Mouse (Mus musculus) right cerebral cortex, adult 18-20 months (tissue): Measurements from ENCODE around the gene Btnl4.
"Not testable (repeated sequence)": the region's sequence is repeated elsewhere in the genome, so short reads cannot be mapped to it uniquely, and the experiment has no call there.

Experiments
- DNase-seq: peaks from one replicate; pipeline ENCODE4 v3.0.0; 2022; ENCODE audit warnings: mixed read lengths

Gene Btnl4

GRCm38 (mm10) chr17:34477238-34478013 is at the start of gene Btnl4:
Gene Btnl4, minus strand, starts transcription at chr17:34477318.
- not testable (repeated sequence) for DNase-seq

GRCm38 (mm10) chr17:34519001-34519400 is 41.9 kb upstream of the Btnl4 start:
- DNase-seq = no peak

DNA sequence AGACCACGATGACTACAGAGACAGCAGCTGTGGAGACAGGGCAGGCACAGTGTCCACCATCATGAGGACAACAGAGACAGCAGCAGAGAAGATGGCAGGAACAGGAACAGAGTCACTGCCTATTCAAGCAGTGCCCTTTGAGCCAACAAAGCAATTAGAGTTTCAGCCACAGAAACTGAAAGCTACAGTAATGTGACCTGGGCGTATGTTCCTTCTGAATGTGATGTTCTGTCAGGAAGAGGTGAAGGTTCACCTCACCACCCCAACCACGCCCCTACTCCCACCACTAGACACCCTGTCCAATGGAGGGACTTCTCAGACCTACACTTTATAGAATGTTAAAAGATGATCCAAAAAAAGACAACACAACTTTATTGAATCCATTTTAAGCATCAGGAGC is 41.5 kb upstream of the Btnl4 start:
- not testable (repeated sequence) for DNase-seq

DNA sequence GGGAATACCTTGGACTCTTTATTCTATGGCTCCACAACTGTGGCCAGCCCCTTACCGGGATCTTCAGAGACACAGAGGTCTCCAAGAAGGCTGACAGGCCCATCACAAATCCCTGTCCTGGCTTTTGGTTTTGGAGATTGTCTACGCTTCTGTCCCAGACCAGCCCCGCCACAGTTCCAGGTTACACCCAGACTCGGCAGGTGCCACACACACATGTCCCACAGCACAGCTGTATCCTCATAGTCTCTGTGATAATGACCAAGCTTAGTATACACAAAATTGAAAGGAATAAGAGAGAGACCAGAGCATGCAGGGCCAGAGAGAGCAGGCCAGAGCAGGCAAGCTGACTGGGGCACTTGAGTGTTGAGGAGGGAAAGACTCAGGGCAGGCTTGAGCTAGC is 40.7 kb upstream of the Btnl4 start:
- DNase-seq = no peak

DNA sequence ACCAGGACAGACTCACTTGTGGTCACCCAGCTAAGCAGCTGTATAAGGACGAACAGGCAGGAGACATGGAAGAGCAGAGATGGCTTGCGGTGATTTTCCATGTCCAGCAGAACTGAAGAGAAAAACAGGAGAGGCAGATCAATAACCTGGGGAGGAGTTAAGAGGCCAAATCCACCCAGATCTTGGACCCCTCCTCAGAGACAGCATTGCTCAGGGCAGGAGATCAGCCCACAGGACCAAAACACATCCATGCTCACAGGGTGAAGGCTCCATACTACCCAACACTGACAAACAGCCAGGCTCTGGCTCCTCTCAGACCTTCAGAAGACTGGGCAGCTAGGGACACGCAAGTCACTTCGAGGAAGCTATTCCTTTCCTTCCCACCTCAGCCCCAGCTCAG is 40.1 kb upstream of the Btnl4 start, which contains the start of gene Btnl6:
Gene Btnl6 (minus strand): TSS at position 101 of the 400 bp plus-strand sequence.
- no peak for DNase-seq

- DNase-seq = no peak
Observed at GRCm38 (mm10) chr17:34516514-34516913, 39.4 kb upstream of the Btnl4 start.

- not testable (repeated sequence) for DNase-seq
Observed at GRCm38 (mm10) chr17:34511723-34512122, 34.6 kb upstream of the Btnl4 start.

DNA sequence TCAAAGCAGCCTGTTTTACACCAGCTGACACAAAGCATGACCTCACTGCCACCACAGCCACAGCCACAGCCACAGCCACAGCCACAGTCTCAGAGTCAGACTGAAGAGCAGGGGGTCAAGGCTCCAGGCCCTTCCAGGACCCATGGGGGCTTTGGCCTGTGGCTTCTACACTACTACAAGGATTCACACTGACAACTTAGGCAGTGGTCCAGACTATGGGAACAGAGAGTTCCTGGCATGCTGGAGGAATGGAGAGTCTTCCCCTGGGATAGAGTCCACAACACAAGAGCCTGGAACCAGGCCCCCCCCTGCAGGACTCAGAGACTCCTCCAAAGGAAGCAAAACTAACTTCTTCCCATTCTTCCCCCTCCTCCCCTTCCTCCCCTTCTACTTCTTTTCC is 30.5 kb upstream of the Btnl4 start:
- no peak for DNase-seq

DNA sequence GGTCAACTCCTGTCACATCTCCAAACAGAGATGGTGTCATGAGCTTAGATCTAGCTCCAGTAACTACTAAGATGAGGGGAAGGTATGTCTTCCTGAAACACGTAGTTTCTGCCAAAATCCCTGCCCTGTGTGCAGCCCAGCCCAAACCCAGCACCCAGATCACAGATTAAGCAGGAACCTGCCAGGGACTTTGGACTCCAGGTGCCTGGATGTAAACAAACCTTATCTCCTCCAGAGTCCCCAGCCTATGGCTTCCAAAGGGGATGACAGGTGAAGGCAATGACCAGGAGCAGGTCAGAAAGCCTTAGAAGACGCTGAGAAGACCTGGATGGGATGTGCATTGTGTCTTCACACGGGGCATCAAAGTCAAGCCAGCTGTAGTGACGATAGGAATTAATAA is 20.6 kb upstream of the Btnl4 start:
- DNase-seq = not testable (repeated sequence)

- DNase-seq = not testable (repeated sequence)
Observed at GRCm38 (mm10) chr17:34497319-34497718, 20.2 kb upstream of the Btnl4 start.

DNA sequence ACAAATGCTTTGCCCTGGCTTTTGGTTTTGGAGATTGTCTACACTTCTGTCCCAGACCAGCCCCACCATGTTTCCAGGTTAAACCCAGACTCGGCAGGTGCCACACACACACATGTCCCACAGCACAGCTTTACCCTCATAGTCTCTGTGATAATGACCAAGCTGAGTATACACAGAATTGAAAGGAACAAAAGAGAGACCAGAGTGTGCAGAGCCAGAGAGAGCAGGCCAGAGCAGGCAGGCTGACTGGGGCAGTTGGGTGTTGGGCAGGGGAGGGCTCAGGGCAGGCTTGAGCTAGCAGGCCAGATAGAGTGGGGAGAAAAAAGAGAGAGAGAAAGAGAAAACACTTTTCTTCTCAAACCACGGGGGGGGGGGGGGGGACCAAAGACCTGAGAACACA is 19.4 kb upstream of the Btnl4 start:
- no peak for DNase-seq

DNA sequence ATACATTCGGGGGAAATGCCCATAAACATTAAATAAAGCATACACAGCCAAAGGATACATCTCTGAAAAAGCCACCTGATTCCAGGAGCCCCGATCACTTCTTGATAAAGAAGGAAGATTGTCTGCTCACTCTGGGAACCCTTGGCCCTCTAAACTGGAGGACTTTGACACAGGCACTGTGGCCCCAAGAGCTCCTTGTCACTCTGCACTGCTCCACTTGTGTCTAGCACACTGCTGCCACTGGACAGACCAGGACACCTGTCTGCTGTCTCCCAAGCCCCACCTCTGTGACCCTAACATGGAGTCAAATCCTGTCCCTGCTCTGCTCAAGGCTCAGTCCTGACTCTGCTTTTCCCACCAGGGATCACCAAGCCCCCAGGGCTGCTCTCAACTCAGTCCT is 18.0 kb upstream of the Btnl4 start:
- DNase-seq = not testable (repeated sequence)

DNA sequence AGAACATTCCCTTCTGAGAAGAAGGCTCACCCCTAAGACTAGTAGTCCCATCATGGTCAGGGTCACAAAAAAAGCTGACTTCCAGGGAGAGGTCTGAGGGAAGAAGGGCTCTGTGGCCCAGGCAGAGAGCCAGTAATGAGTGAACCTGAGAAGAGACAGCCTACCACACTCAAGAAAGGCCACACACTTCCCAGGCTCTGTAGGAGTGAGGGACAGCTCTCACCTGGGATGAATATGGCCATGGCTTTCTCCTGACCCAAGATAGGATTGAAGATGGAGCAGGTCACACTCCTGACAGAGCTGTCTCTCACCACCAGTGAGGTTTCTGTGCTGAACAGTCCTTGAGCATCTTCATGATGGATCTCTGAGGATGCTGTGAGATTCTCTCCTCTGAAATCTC is 15.7 kb upstream of the Btnl4 start:
- DNase-seq = no peak

GRCm38 (mm10) chr17:34476427-34476826 is 691 bp downstream of the Btnl4 start:
- DNase-seq = no peak

DNA sequence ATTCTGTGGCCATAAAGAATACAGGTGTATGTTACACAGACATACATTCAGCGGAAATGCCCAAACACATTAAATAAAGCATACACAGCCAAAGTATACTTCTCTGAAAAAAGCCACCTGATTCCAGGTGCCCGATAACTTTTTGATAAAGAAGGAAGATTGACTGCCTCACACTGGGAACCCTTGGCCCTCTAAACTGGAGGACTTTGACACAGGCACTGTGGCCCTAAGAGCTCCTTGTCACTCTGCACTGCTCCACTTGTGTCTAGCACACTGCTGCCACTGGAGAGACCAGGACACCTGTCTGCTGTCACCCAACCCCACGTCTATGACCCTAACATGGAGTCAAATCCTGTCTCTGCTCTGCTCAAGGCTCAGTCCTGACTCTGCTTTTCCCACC is 2.1 kb downstream of the Btnl4 start:
- DNase-seq = no peak

GRCm38 (mm10) chr17:34470491-34470890 is 6.6 kb downstream of the Btnl4 start:
- DNase-seq = no peak

- not testable (repeated sequence) for DNase-seq
Observed at GRCm38 (mm10) chr17:34465906-34466305, 11.2 kb downstream of the Btnl4 start.

GRCm38 (mm10) chr17:34459255-34459654 is 17.9 kb downstream of the Btnl4 start:
- DNase-seq = no peak

GRCm38 (mm10) chr17:34457668-34458067 is 19.4 kb downstream of the Btnl4 start:
- DNase-seq = no peak

DNA sequence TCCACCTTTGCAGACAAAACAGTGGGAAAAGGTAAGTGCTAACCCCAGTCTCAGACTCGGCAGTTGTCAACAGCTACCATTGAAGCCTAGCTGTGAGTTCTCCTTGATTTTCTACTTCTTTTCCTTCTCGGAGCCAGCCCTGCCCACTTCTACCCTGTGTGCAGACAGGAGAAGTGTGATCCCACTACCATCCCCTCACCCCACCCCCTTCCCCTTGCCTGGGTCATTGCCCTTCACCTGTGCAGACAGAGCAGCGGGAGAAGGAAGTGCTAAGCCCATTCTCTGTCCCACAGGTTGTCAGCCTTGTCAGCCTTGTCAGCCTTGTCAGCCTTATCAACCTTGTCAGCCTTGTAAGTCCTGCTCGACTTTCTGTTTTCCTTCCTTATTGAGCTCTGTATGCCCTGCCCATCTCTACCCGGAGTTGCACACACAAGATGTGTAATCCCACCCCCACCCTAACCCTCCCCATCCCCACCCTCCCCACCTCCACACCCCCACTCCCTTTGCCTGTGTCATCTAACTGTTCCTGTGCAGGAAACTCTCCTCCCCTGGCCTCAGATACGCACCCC is 28.6 kb downstream of the Btnl4 start:
- no peak for DNase-seq

- no peak for DNase-seq
Observed at GRCm38 (mm10) chr17:34441990-34442389, 35.1 kb downstream of the Btnl4 start.

DNA sequence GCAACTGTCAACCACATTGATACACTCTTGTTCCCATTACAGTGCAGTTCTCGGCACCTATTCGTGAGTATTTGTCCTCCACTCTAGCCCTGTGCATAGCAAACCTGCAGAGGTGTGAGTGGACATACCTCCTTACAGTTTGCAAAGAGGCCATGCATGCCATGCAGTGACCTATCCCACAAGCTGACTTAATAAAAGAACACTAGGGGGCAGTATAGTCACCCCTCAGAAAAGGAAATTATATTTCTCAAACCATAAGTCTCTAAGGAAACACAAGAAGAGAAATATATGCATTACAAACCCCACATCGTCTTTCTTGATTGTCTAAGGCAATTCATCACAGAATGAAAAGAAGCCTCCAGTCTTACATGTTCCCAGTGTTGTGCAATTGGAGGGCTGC is 37.3 kb downstream of the Btnl4 start:
- DNase-seq = no peak

DNA sequence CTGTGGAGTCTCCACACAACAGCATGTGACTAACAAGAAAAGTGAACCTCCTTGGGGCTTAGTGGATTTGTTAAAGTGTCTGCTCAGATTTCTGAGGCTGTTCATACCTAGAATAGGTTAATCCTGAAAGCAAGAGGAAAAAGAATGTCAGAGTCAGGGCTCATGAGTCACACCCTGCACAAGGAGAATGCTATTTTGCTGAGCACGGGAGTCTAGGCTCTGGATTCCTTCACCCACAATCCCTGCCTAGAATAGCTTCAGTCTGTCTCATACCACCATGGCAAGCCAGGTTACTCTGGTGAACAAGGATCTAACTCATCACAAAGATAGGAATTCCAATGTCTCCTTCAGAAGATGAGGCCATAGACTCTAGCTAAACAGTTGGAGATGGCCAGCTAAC is 38.5 kb downstream of the Btnl4 start:
- DNase-seq = peak; percentile 33

- DNase-seq = no peak
Observed at GRCm38 (mm10) chr17:34437606-34438005, 39.5 kb downstream of the Btnl4 start.

DNA sequence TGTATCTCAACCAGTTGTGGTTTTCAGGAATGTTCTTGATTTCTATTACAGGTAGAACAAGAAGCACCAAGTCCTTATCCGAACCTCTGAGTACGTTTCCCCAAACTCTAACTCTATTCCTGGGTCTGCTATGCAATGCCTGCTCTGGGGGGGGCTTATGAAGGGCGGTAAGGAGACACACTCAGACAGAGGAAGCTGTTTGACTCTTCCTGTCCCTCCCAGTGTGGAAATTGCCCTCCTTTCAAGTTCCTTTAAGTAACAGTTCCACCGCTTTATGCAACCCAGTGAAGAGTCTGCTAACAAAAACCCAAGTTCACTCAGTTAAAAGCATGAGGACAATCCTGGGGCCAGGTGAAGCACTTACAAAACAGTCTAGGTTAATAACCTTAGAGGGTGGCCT is 40.0 kb downstream of the Btnl4 start:
- no peak for DNase-seq
